Mouse (Mus musculus): ENCODE measurements around the gene Gbp4. TPM values are rescaled to one million over a fixed set of nuclear protein-coding genes. Genes with fewer than 3 reads are reported as not detected.
"Not testable (repeated sequence)": the region's sequence is repeated elsewhere in the genome, so short reads cannot be mapped to it uniquely, and the experiment has no call there.

The Gbp4 gene
- polyA plus RNA-seq (2014; fragmentation: Nextera tagmentation; extraction: Ambion mirVana) = 1.4 and 1.9 TPM in 2 replicates

- H3K4me1 ChIP-seq (ENCODE audit: control insufficient read depth, insufficient read depth, low read length); H3K27me3 ChIP-seq (replicated peaks; ENCODE audit: control insufficient read depth, insufficient read depth, low read length); H3K9me3 ChIP-seq (replicated peaks; ENCODE audit: control insufficient read depth, low read length); H3K4me3 ChIP-seq (ENCODE audit: low read depth, low read length); H3K27ac ChIP-seq (ENCODE audit: low read depth, low read length); H3K36me3 ChIP-seq (ENCODE audit: control insufficient read depth, insufficient read depth, low read length); H3K9ac ChIP-seq (ENCODE audit: low read length); ATAC-seq; DNase-seq (ENCODE audit: low spot score); H3K4me2 ChIP-seq (ENCODE audit: low read length): not testable (repeated sequence)
- WGBS = 15% methylated on average over 2 of the region's 2 CpGs
Measured at GRCm38 (mm10) chr5:105139409-105140088, at the start of gene Gbp4, which contains the start of the genes Gbp9 and Gbp8. TSS of gene Gbp4 (minus strand) at chr5:105139586. TSS of gene Gbp9 (minus strand) at chr5:105139539. TSS of gene Gbp8 (minus strand) at chr5:105139540.

GRCm38 (mm10) chr5:105181446-105181845, 42.1 kb upstream of the Gbp4 start:
- Histone ChIP-seq H3K9me3 (replicated peaks; ENCODE audit: control insufficient read depth, low read length) (no peaks in the 10 kb centered on the region), H3K4me3 (ENCODE audit: low read depth, low read length) (no peak overlapping the region), H3K4me1 (ENCODE audit: control insufficient read depth, insufficient read depth, low read length) (no peaks in the 10 kb centered on the region), H3K4me2 (ENCODE audit: low read length) (no peak overlapping the region), H3K9ac (ENCODE audit: low read length) (no peak overlapping the region), H3K27ac (ENCODE audit: low read depth, low read length) (no peak overlapping the region), H3K27me3 (replicated peaks; ENCODE audit: control insufficient read depth, insufficient read depth, low read length) (no peaks in the 10 kb centered on the region), H3K36me3 (ENCODE audit: control insufficient read depth, insufficient read depth, low read length) (no peaks in the 10 kb centered on the region)
- DNase-seq (ENCODE audit: low spot score) (no peak), ATAC-seq (no peak)

GRCm38 (mm10) chr5:105156582-105156981, 17.2 kb upstream of the Gbp4 start:
- H3K36me3 ChIP-seq (ENCODE audit: control insufficient read depth, insufficient read depth, low read length) = no peaks in the 10 kb centered on the region
- H3K27ac ChIP-seq (ENCODE audit: low read depth, low read length) = no peak overlapping the region
- H3K9me3 ChIP-seq (replicated peaks; ENCODE audit: control insufficient read depth, low read length) = no peaks in the 10 kb centered on the region
- no peaks in the 10 kb centered on the region for H3K4me1 ChIP-seq (ENCODE audit: control insufficient read depth, insufficient read depth, low read length)
- DNase-seq (ENCODE audit: low spot score) (no peak), ATAC-seq (no peak)
- WGBS = 88% methylated on average over 5 of the region's 5 CpGs
- H3K4me2 ChIP-seq (ENCODE audit: low read length) = no peak overlapping the region
- no peak overlapping the region for H3K4me3 ChIP-seq (ENCODE audit: low read depth, low read length)
- H3K27me3 ChIP-seq (replicated peaks; ENCODE audit: control insufficient read depth, insufficient read depth, low read length) = no peaks in the 10 kb centered on the region
- no peak overlapping the region for H3K9ac ChIP-seq (ENCODE audit: low read length)

DNA sequence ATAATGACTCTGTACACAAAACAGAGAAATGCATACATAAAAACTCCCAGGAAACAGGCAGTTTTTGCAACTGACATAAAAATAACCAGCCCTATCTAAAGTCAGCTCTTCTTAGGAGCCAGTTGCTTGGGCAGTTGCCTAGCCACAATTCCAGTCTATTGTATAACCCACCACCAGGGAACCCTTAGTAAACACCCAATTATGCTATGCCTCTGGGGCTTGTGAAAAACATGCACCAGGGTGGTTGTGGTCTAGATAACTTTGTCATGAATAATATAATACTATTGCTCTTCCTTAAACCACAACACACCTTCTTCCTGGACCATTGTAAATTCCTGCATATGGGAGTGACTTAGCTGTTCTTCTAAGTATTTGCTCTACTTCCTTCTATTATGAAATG, 14.7 kb upstream of the Gbp4 start:
- Histone ChIP-seq H3K9ac (ENCODE audit: low read length) (no peak overlapping the region), H3K27me3 (replicated peaks; ENCODE audit: control insufficient read depth, insufficient read depth, low read length) (no peaks in the 10 kb centered on the region), H3K4me2 (ENCODE audit: low read length) (no peak overlapping the region), H3K4me3 (ENCODE audit: low read depth, low read length) (no peak overlapping the region), H3K27ac (ENCODE audit: low read depth, low read length) (no peak overlapping the region), H3K9me3 (replicated peaks; ENCODE audit: control insufficient read depth, low read length) (no peaks in the 10 kb centered on the region), H3K36me3 (ENCODE audit: control insufficient read depth, insufficient read depth, low read length) (no peaks in the 10 kb centered on the region), H3K4me1 (ENCODE audit: control insufficient read depth, insufficient read depth, low read length) (no peaks in the 10 kb centered on the region)
- no peak for DNase-seq (ENCODE audit: low spot score)
- no peak for ATAC-seq

GRCm38 (mm10) chr5:105148062-105148461, 8.7 kb upstream of the Gbp4 start:
- WGBS = 69% methylated on average over 2 of the region's 2 CpGs
- H3K27me3 ChIP-seq (replicated peaks; ENCODE audit: control insufficient read depth, insufficient read depth, low read length) = not testable (repeated sequence)

DNA sequence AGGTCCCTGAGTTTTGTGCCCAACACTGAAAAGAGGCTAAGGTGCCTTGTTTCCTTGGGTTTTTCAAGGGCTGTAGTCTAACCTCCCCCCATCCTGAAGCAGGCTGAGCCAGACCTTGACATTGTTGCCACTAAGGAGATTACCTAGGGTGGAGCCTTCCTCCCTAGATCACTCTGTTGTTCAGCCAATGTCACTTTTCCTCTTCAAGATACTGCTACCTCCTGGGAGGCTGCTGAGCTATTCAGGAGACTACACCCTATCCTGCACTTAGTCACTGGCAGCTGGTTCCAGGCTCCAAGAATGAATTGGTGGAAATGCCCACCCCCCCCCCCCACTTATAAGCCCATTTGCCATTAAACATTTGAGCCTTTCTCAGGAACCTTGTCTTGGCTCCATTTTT, 7.1 kb upstream of the Gbp4 start:
- Histone ChIP-seq H3K27me3 (replicated peaks; ENCODE audit: control insufficient read depth, insufficient read depth, low read length) (no peaks in the 10 kb centered on the region), H3K27ac (ENCODE audit: low read depth, low read length) (no peak overlapping the region)
- ATAC-seq = no peak

More at GRCm38 (mm10) chr5:105148062-105148461, 8.7 kb upstream of the Gbp4 start:
- H3K9ac ChIP-seq (ENCODE audit: low read length); H3K9me3 ChIP-seq (replicated peaks; ENCODE audit: control insufficient read depth, low read length); ATAC-seq; H3K4me1 ChIP-seq (ENCODE audit: control insufficient read depth, insufficient read depth, low read length); H3K36me3 ChIP-seq (ENCODE audit: control insufficient read depth, insufficient read depth, low read length); DNase-seq (ENCODE audit: low spot score); H3K4me2 ChIP-seq (ENCODE audit: low read length); H3K4me3 ChIP-seq (ENCODE audit: low read depth, low read length); H3K27ac ChIP-seq (ENCODE audit: low read depth, low read length): not testable (repeated sequence)

DNA sequence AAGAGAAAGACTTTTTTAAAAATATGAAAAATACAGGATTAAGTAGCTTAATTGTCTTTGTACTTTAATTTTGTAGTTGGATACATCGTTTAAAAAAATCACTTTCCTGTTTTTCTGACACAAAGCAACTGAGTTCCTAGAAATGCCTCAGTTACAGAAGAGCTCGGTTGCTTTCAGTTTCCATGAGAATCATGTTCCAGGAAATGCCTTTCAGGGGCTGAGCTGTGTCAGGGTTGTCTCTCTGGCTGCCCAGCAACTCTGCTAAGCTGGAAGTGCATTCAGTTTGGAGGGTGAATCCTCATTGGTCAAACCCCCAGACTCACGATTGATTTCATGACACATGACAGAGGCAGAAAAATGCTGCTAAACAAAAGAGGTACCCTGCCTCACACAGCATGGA, 6.3 kb upstream of the Gbp4 start:
- H3K4me1 ChIP-seq (ENCODE audit: control insufficient read depth, insufficient read depth, low read length); H3K36me3 ChIP-seq (ENCODE audit: control insufficient read depth, insufficient read depth, low read length); H3K9me3 ChIP-seq (replicated peaks; ENCODE audit: control insufficient read depth, low read length); ATAC-seq; H3K4me2 ChIP-seq (ENCODE audit: low read length); H3K27me3 ChIP-seq (replicated peaks; ENCODE audit: control insufficient read depth, insufficient read depth, low read length); H3K4me3 ChIP-seq (ENCODE audit: low read depth, low read length); DNase-seq (ENCODE audit: low spot score); H3K27ac ChIP-seq (ENCODE audit: low read depth, low read length); H3K9ac ChIP-seq (ENCODE audit: low read length): not testable (repeated sequence)
- WGBS = 53% methylated on average over 3 of the region's 3 CpGs

More for the DNA sequence above, 7.1 kb upstream of the Gbp4 start:
- Histone ChIP-seq H3K9ac (ENCODE audit: low read length) (no peak overlapping the region), H3K4me3 (ENCODE audit: low read depth, low read length) (no peak overlapping the region), H3K4me2 (ENCODE audit: low read length) (no peak overlapping the region), H3K36me3 (ENCODE audit: control insufficient read depth, insufficient read depth, low read length) (no peaks in the 10 kb centered on the region), H3K9me3 (replicated peaks; ENCODE audit: control insufficient read depth, low read length) (no peaks in the 10 kb centered on the region), H3K4me1 (ENCODE audit: control insufficient read depth, insufficient read depth, low read length) (no peaks in the 10 kb centered on the region)
- no peak for DNase-seq (ENCODE audit: low spot score)

DNA sequence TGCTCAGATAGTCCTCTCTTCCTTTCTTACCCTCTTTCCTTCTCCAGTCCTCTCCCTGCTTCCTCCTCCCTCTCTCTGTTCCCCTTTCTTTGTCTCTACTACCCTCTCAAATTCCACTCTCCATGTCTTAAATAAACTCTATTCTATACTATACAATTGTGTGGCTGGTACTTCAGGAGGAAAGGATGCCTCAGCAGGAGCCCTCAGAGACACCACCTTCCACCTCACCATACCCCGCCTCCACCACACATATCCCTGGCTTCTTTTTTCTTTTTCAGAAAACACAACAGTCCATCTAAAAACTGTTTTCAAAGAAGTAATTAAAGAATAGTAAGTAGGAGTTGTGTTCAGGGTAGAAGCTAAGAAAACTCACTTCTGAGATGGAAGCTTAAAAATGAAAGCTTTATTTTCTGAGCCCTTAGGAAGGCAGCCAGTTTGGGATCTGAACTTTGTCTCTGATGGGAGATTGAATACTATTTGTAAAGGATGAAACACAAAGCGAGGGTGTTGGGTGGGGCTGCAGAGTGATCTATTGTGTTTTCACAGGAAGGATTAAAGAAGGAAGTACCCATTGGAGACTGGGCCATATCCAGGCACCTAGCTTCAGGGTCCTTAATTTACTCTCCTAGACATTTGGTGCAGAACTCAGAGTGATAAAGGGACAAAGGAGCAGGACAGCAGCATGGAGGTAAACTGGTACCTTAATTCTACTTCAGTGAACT, 864 bp upstream of the Gbp4 start:
- H3K36me3 ChIP-seq (ENCODE audit: control insufficient read depth, insufficient read depth, low read length); H3K27ac ChIP-seq (ENCODE audit: low read depth, low read length); H3K4me2 ChIP-seq (ENCODE audit: low read length); ATAC-seq; DNase-seq (ENCODE audit: low spot score); H3K4me3 ChIP-seq (ENCODE audit: low read depth, low read length); H3K9me3 ChIP-seq (replicated peaks; ENCODE audit: control insufficient read depth, low read length); H3K27me3 ChIP-seq (replicated peaks; ENCODE audit: control insufficient read depth, insufficient read depth, low read length); H3K9ac ChIP-seq (ENCODE audit: low read length); H3K4me1 ChIP-seq (ENCODE audit: control insufficient read depth, insufficient read depth, low read length): not testable (repeated sequence)
- WGBS = 26% methylated on average over 2 of the region's 2 CpGs

GRCm38 (mm10) chr5:105138906-105139305, 480 bp downstream of the Gbp4 start:
- Histone ChIP-seq H3K36me3 (ENCODE audit: control insufficient read depth, insufficient read depth, low read length) (no peaks in the 10 kb centered on the region), H3K27ac (ENCODE audit: low read depth, low read length) (no peak overlapping the region), H3K27me3 (replicated peaks; ENCODE audit: control insufficient read depth, insufficient read depth, low read length) (no peaks in the 10 kb centered on the region), H3K4me1 (ENCODE audit: control insufficient read depth, insufficient read depth, low read length) (no peaks in the 10 kb centered on the region), H3K9ac (ENCODE audit: low read length) (no peak overlapping the region), H3K4me2 (ENCODE audit: low read length) (no peak overlapping the region), H3K4me3 (ENCODE audit: low read depth, low read length) (no peak overlapping the region), H3K9me3 (replicated peaks; ENCODE audit: control insufficient read depth, low read length) (no peaks in the 10 kb centered on the region)
- DNase-seq (ENCODE audit: low spot score) (no peak), ATAC-seq (no peak)
- WGBS = 88% methylated on average over 1 of the region's 1 CpGs
